Mouse (Mus musculus): ENCODE measurements around the gene Zfp39. TPM values are rescaled to one million over a fixed set of nuclear protein-coding genes. Genes with fewer than 3 reads are reported as not detected.
A peak's percentile ranks its signal among the peaks of the same experiment; 100 is the strongest.

The Zfp39 gene
- polyA plus RNA-seq, 1 experiment from 2014 or later: 8.2 TPM

- no peak overlapping the region for H3K27ac ChIP-seq (ENCODE audit: low read length)
- 9% methylated on average over 17 of the region's 17 CpGs for WGBS
- no peaks in the 10 kb centered on the region for H3K4me1 ChIP-seq (ENCODE audit: control insufficient read depth, insufficient read depth, low read length)
- ATAC-seq (ENCODE audit: insufficient number of reproducible peaks, insufficient read depth, low FRiP score, low read depth): no peak
- H3K4me3 ChIP-seq (ENCODE audit: low read depth, low read length): peak overlapping the region; percentile 14
- no peaks in the 10 kb centered on the region for H3K9me3 ChIP-seq (ENCODE audit: control insufficient read depth, low read depth, low read length)
- peak overlapping the region; percentile 45 for H3K4me2 ChIP-seq (replicated peaks; ENCODE audit: low read depth, low read length)
- no peak overlapping the region; the same call in 1 of the 2 replicates for H3K9ac ChIP-seq (replicated peaks; ENCODE audit: low read depth, low read length)
- H3K27me3 ChIP-seq (ENCODE audit: control insufficient read depth, insufficient read depth, low read length): no peaks in the 10 kb centered on the region
- no peaks in the 10 kb centered on the region for H3K36me3 ChIP-seq (ENCODE audit: control insufficient read depth, insufficient read depth, low read length)
Measured at GRCm38 (mm10) chr11:58914461-58915028, 10.5 kb upstream of the Zfp39 start.

GRCm38 (mm10) chr11:58913776-58914175 is 9.8 kb upstream of the Zfp39 start:
- Histone ChIP-seq H3K4me3 (ENCODE audit: low read depth, low read length) (no peak overlapping the region), H3K27me3 (ENCODE audit: control insufficient read depth, insufficient read depth, low read length) (no peaks in the 10 kb centered on the region), H3K9ac (replicated peaks; ENCODE audit: low read depth, low read length) (no peak overlapping the region), H3K36me3 (ENCODE audit: control insufficient read depth, insufficient read depth, low read length) (no peaks in the 10 kb centered on the region), H3K9me3 (ENCODE audit: control insufficient read depth, low read depth, low read length) (no peaks in the 10 kb centered on the region), H3K4me2 (replicated peaks; ENCODE audit: low read depth, low read length) (no peak overlapping the region), H3K4me1 (ENCODE audit: control insufficient read depth, insufficient read depth, low read length) (no peaks in the 10 kb centered on the region), H3K27ac (ENCODE audit: low read length) (no peak overlapping the region)
- 92% methylated on average over 1 of the region's 1 CpGs for WGBS
- ATAC-seq (ENCODE audit: insufficient number of reproducible peaks, insufficient read depth, low FRiP score, low read depth): no peak

GRCm38 (mm10) chr11:58904838-58905237 is 813 bp upstream of the Zfp39 start:
- Histone ChIP-seq H3K4me3 (ENCODE audit: low read depth, low read length) (no peak overlapping the region), H3K9ac (replicated peaks; ENCODE audit: low read depth, low read length) (no peak overlapping the region), H3K9me3 (ENCODE audit: control insufficient read depth, low read depth, low read length) (no peaks in the 10 kb centered on the region), H3K4me2 (replicated peaks; ENCODE audit: low read depth, low read length) (peak overlapping the region; percentile 49; the same call in 1 of the 2 replicates), H3K36me3 (ENCODE audit: control insufficient read depth, insufficient read depth, low read length) (peaks cover 14% of the 10 kb centered on the region), H3K4me1 (ENCODE audit: control insufficient read depth, insufficient read depth, low read length) (peaks cover 7% of the 10 kb centered on the region; the same call in 1 of the 2 replicates), H3K27me3 (ENCODE audit: control insufficient read depth, insufficient read depth, low read length) (no peaks in the 10 kb centered on the region), H3K27ac (ENCODE audit: low read length) (no peak overlapping the region)
- ATAC-seq (ENCODE audit: insufficient number of reproducible peaks, insufficient read depth, low FRiP score, low read depth): no peak
- 47% methylated on average over 6 of the region's 6 CpGs for WGBS

- ATAC-seq (ENCODE audit: insufficient number of reproducible peaks, insufficient read depth, low FRiP score, low read depth): peak; percentile 9; the same call in 1 of the 2 replicates
- Histone ChIP-seq H3K4me1 (ENCODE audit: control insufficient read depth, insufficient read depth, low read length) (peaks cover 7% of the 10 kb centered on the region; the same call in 1 of the 2 replicates), H3K9ac (replicated peaks; ENCODE audit: low read depth, low read length) (peak overlapping the region; percentile 30; the same call in 1 of the 2 replicates), H3K36me3 (ENCODE audit: control insufficient read depth, insufficient read depth, low read length) (peaks cover 15% of the 10 kb centered on the region), H3K27me3 (ENCODE audit: control insufficient read depth, insufficient read depth, low read length) (no peaks in the 10 kb centered on the region), H3K9me3 (ENCODE audit: control insufficient read depth, low read depth, low read length) (no peaks in the 10 kb centered on the region), H3K4me3 (ENCODE audit: low read depth, low read length) (peak overlapping the region; percentile 78), H3K4me2 (replicated peaks; ENCODE audit: low read depth, low read length) (peak overlapping the region; percentile 49), H3K27ac (ENCODE audit: low read length) (no peak overlapping the region)
- 2% methylated on average over 8 of the region's 8 CpGs for WGBS
Measured at GRCm38 (mm10) chr11:58904410-58904718, 339 bp upstream of the Zfp39 start.

GRCm38 (mm10) chr11:58901080-58901479 is 2.9 kb downstream of the Zfp39 start:
- Histone ChIP-seq H3K9ac (replicated peaks; ENCODE audit: low read depth, low read length) (no peak overlapping the region), H3K36me3 (ENCODE audit: control insufficient read depth, insufficient read depth, low read length) (peaks cover 27% of the 10 kb centered on the region), H3K4me3 (ENCODE audit: low read depth, low read length) (no peak overlapping the region), H3K27ac (ENCODE audit: low read length) (no peak overlapping the region), H3K27me3 (ENCODE audit: control insufficient read depth, insufficient read depth, low read length) (no peaks in the 10 kb centered on the region), H3K9me3 (ENCODE audit: control insufficient read depth, low read depth, low read length) (no peaks in the 10 kb centered on the region), H3K4me1 (ENCODE audit: control insufficient read depth, insufficient read depth, low read length) (peaks cover 7% of the 10 kb centered on the region; the same call in 1 of the 2 replicates), H3K4me2 (replicated peaks; ENCODE audit: low read depth, low read length) (no peak overlapping the region)
- no peak for ATAC-seq (ENCODE audit: insufficient number of reproducible peaks, insufficient read depth, low FRiP score, low read depth)

GRCm38 (mm10) chr11:58897485-58897884 is 6.5 kb downstream of the Zfp39 start:
- Histone ChIP-seq H3K36me3 (ENCODE audit: control insufficient read depth, insufficient read depth, low read length) (peaks cover 40% of the 10 kb centered on the region), H3K27ac (ENCODE audit: low read length) (no peak overlapping the region), H3K27me3 (ENCODE audit: control insufficient read depth, insufficient read depth, low read length) (no peaks in the 10 kb centered on the region), H3K9ac (replicated peaks; ENCODE audit: low read depth, low read length) (no peak overlapping the region), H3K4me1 (ENCODE audit: control insufficient read depth, insufficient read depth, low read length) (no peaks in the 10 kb centered on the region), H3K4me3 (ENCODE audit: low read depth, low read length) (no peak overlapping the region), H3K9me3 (ENCODE audit: control insufficient read depth, low read depth, low read length) (no peaks in the 10 kb centered on the region), H3K4me2 (replicated peaks; ENCODE audit: low read depth, low read length) (no peak overlapping the region)
- WGBS: 88% methylated on average over 6 of the region's 6 CpGs
- no peak for ATAC-seq (ENCODE audit: insufficient number of reproducible peaks, insufficient read depth, low FRiP score, low read depth)

GRCm38 (mm10) chr11:58894456-58894855 is 9.6 kb downstream of the Zfp39 start:
- Histone ChIP-seq H3K4me2 (replicated peaks; ENCODE audit: low read depth, low read length) (no peak overlapping the region), H3K9ac (replicated peaks; ENCODE audit: low read depth, low read length) (no peak overlapping the region), H3K4me3 (ENCODE audit: low read depth, low read length) (no peak overlapping the region), H3K27ac (ENCODE audit: low read length) (no peak overlapping the region), H3K9me3 (ENCODE audit: control insufficient read depth, low read depth, low read length) (no peaks in the 10 kb centered on the region), H3K4me1 (ENCODE audit: control insufficient read depth, insufficient read depth, low read length) (no peaks in the 10 kb centered on the region), H3K36me3 (ENCODE audit: control insufficient read depth, insufficient read depth, low read length) (peaks cover 47% of the 10 kb centered on the region), H3K27me3 (ENCODE audit: control insufficient read depth, insufficient read depth, low read length) (no peaks in the 10 kb centered on the region)
- ATAC-seq (ENCODE audit: insufficient number of reproducible peaks, insufficient read depth, low FRiP score, low read depth): no peak
- WGBS: 68% methylated on average over 6 of the region's 6 CpGs

GRCm38 (mm10) chr11:58890511-58890910 is 13.5 kb downstream of the Zfp39 start:
- peaks cover 37% of the 10 kb centered on the region for H3K36me3 ChIP-seq (ENCODE audit: control insufficient read depth, insufficient read depth, low read length)
- no peak for ATAC-seq (ENCODE audit: insufficient number of reproducible peaks, insufficient read depth, low FRiP score, low read depth)
- H3K27me3 ChIP-seq (ENCODE audit: control insufficient read depth, insufficient read depth, low read length): no peaks in the 10 kb centered on the region
- H3K9me3 ChIP-seq (ENCODE audit: control insufficient read depth, low read depth, low read length): no peaks in the 10 kb centered on the region
- H3K4me1 ChIP-seq (ENCODE audit: control insufficient read depth, insufficient read depth, low read length): no peaks in the 10 kb centered on the region
- H3K9ac ChIP-seq (replicated peaks; ENCODE audit: low read depth, low read length): no peak overlapping the region
- no peak overlapping the region for H3K4me2 ChIP-seq (replicated peaks; ENCODE audit: low read depth, low read length)
- no peak overlapping the region for H3K4me3 ChIP-seq (ENCODE audit: low read depth, low read length)
- no peak overlapping the region for H3K27ac ChIP-seq (ENCODE audit: low read length)
- 90% methylated on average over 10 of the region's 10 CpGs for WGBS

GRCm38 (mm10) chr11:58883756-58884155 is 20.3 kb downstream of the Zfp39 start:
- no peaks in the 10 kb centered on the region for H3K9me3 ChIP-seq (ENCODE audit: control insufficient read depth, low read depth, low read length)
- whole genome bisulfite sequencing: 82% methylated on average over 8 of the region's 8 CpGs
- no peaks in the 10 kb centered on the region for H3K27me3 ChIP-seq (ENCODE audit: control insufficient read depth, insufficient read depth, low read length)
- no peak overlapping the region for H3K4me2 ChIP-seq (replicated peaks; ENCODE audit: low read depth, low read length)
- no peak overlapping the region for H3K9ac ChIP-seq (replicated peaks; ENCODE audit: low read depth, low read length)
- H3K4me1 ChIP-seq (ENCODE audit: control insufficient read depth, insufficient read depth, low read length): no peaks in the 10 kb centered on the region
- peaks cover 29% of the 10 kb centered on the region for H3K36me3 ChIP-seq (ENCODE audit: control insufficient read depth, insufficient read depth, low read length)
- no peak for ATAC-seq (ENCODE audit: insufficient number of reproducible peaks, insufficient read depth, low FRiP score, low read depth)
- no peak overlapping the region for H3K4me3 ChIP-seq (ENCODE audit: low read depth, low read length)
- no peak overlapping the region for H3K27ac ChIP-seq (ENCODE audit: low read length)
